Mouse (Mus musculus) forebrain, embryonic 13.5 days (tissue): ENCODE data around the gene Gps2. TPM values are rescaled to one million over a fixed set of nuclear protein-coding genes. Genes with fewer than 3 reads are reported as not detected.
"Not testable (repeated sequence)": the region's sequence is repeated elsewhere in the genome, so short reads cannot be mapped to it uniquely, and the experiment has no call there.

ENCODE experiments used
- ATAC-seq: fragments of 200-750 bp; cut with Nextera tagmentation; 2 replicates; pipeline ENCODE4 v1.8.0; 2017
- H3K27ac ChIP-seq: fragments of 300-500 bp; sonication (generic); 2 replicates; pipeline ENCODE4 v1.5.1; 2015; ENCODE audit warnings: inconsistent platforms, mild to moderate bottlenecking, moderate library complexity
- H3K27me3 ChIP-seq: fragments of 300-500 bp; sonication (generic); 2 replicates; pipeline ENCODE4 v1.6.1; 2015; ENCODE audit warnings: mild to moderate bottlenecking, inconsistent platforms
- H3K36me3 ChIP-seq: fragments of 300-500 bp; sonication (generic); 2 replicates; pipeline ENCODE4 v1.6.1; 2015; ENCODE audit warnings: mild to moderate bottlenecking, inconsistent platforms; ENCODE audit not compliant: poor library complexity, severe bottlenecking
- H3K4me1 ChIP-seq: fragments of 300-500 bp; sonication (generic); 2 replicates; pipeline ENCODE4 v1.6.1; 2015; ENCODE audit warnings: inconsistent platforms
- H3K4me2 ChIP-seq: fragments of 300-500 bp; sonication (generic); 2 replicates; pipeline ENCODE4 v1.6.1; 2015; ENCODE audit warnings: inconsistent platforms, mild to moderate bottlenecking, moderate library complexity
- H3K4me3 ChIP-seq: fragments of 300-500 bp; sonication (generic); 2 replicates; pipeline ENCODE4 v1.5.1; 2015; ENCODE audit warnings: mild to moderate bottlenecking, inconsistent platforms
- H3K9ac ChIP-seq: fragments of 300-500 bp; sonication (generic); 2 replicates; pipeline ENCODE4 v1.6.1; 2015; ENCODE audit warnings: mild to moderate bottlenecking, inconsistent platforms
- H3K9me3 ChIP-seq: fragments of 300-500 bp; sonication (generic); replicated peaks from 2 replicates; pipeline ENCODE4 v1.6.1; 2016; ENCODE audit warnings: inconsistent platforms
- WGBS: fragments of 180-500 bp; shearing (Covaris S2); methylation state at CpG from one replicate; pipeline ENCODE4 v1.1.7; 2015; 5-methylcytosine and 5-hydroxymethylcytosine counted together
- polyA plus RNA-seq: library from polyadenylated mRNA; unstranded; fragments of >200 nt; fragmentation: Nextera tagmentation; extraction: Ambion mirVana; gene quantifications from 2 replicates; pipeline ENCODE4 v1.2.1, GENCODE M21; 2015

Gps2 gene
- polyA plus RNA-seq, 1 experiment from 2014 or later = 90.1 TPM

DNA sequence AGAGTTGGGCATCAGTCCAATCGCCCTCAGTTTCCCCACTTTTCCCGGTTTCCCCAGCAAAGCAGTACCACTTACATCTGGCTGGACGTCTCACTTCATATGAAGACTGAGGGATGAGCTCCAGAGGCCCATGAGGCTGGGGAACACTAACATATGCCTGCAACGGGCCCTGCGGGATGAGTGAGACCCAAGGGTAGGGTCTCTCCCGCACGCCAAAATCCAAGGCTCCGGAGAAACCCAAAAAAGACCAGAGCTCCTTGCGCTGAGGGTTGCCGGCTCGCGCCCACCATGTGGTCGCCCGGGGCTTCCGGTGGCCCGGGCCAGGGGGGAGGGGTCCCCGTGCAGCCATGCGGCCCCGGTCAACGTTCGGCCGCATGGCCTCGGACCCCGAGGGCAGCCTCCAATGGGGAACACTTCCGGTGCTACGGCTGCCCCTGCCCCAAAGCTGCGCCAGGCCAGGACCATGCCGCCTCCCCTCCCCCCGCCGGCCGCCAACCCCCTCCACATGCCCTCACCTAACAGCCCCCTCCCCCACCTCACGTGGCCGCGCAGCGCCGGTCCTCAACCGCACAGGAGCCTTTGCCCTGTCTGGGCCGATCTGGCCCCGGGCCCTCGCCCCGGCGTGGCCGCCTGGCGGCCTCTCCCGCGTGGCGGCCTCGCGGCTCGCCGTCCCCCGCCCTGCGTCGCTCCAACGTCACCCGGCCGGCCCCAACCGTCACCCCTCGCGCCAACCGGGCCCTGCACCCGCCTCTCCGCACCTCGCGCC, 6.8 kb downstream of the Gps2 start:
- peak overlapping the region; percentile 92 for H3K27ac ChIP-seq
- WGBS = under 1% methylated on average over 64 of the region's 65 CpGs

DNA sequence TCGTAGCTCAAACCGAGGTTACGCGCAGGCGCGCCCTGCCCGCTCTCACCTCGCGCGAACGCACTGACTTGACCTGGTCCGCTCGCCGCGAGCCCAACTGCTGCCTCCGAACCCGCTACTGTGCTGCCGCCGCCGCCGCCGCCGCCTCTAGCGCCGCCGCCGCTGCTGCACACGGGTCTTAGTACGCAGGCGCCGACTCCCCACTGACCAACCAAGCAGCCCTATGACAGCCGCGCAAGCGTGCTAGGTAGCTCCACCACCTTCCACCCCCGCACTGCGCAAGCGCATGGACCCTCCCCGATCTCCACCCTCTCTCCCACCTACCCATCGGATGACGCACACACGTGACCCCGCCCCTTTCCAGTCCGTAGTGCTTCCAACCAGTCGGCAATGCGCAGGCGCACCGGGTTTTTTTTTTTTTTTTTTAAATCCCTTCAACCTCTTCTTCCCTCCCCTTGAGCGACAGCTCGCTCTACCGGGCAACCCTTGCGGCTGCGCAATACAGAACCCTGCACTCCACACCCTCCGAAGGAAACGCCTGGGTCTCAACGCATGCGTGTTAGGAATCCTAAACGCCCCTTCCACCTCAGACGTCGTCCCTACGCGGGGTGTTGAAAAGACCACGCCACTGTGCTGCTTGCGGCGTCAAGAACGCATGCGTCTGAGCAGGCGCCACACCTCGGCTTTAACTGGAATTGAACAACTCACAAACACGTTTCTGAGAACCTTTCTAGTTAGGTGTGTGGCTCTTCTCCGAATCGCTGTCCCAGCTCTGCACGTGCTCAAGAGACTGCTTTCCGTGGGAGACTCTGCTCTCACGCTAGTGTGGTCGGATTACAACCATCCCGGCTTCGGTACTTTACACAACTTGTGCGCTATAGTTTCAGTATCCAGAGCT, 7.7 kb downstream of the Gps2 start, which contains the start of gene Eif5a:
Gene Eif5a (minus strand): TSS at position 845 of the 898 bp plus-strand sequence.
- under 1% methylated on average over 60 of the region's 78 CpGs for WGBS
- peak; percentile 96 for ATAC-seq
- peak within 1 kb of the TSS; percentile 90 for H3K4me2 ChIP-seq
- peak within 1 kb of the TSS; percentile 97 for H3K9ac ChIP-seq
- H3K4me1 ChIP-seq = peaks cover 26% of the 10 kb centered on the region
- no peaks in the 10 kb centered on the region for H3K9me3 ChIP-seq
- H3K36me3 ChIP-seq = peaks cover 29% of the 10 kb centered on the region
- H3K27me3 ChIP-seq = no peaks in the 10 kb centered on the region
- peak within 1 kb of the TSS; percentile 96 for H3K27ac ChIP-seq
- H3K4me3 ChIP-seq = peak within 1 kb of the TSS; percentile 92

More for the DNA sequence above, 6.8 kb downstream of the Gps2 start:
- Histone ChIP-seq H3K27me3 (no peaks in the 10 kb centered on the region), H3K9ac (peak overlapping the region; percentile 97), H3K36me3 (peaks cover 38% of the 10 kb centered on the region), H3K4me3 (peak overlapping the region; percentile 92), H3K4me2 (peak overlapping the region; percentile 90), H3K9me3 (no peaks in the 10 kb centered on the region), H3K4me1 (peaks cover 32% of the 10 kb centered on the region)
- ATAC-seq = no peak; the same call in none of the 2 replicates

DNA sequence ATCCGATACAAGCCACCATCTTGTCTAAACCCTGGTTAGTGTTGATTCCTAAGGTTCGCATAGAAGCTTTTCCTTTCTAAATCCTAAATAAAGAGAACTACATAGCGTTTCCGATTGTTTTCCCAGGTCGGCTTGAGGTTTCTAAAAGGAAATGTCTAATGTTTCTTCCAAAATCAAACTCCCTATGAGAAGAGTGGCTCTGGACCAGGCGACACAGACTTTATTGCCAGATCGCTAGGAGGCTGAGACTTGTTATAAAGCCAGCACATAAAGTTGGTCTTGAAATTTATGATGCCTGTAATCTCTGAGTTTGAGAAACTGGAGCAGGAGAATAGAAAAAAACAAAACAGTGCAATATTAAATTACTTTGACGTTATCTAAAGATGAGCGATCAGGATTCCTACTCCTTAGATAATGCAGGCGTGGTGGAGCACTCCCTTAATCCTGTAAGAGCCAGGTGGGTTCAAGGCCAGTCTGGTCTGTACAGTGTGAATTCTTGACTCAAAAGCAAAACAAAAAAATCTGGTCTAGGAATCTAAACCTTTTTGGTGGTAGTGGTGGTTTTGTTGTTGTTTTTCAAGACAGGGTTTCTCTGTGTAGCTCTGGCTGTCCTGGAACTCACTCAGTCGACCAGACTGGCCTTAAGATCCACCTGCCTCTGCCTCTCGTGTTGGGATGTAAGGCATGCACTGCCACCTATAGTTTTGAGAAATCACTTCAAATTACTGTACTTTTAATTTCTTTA, 8.5 kb downstream of the Gps2 start:
- peak overlapping the region; percentile 96 for H3K27ac ChIP-seq
- peaks cover 26% of the 10 kb centered on the region for H3K4me1 ChIP-seq
- no peaks in the 10 kb centered on the region for H3K27me3 ChIP-seq
- H3K9ac ChIP-seq = peak overlapping the region; percentile 74
- 4% methylated on average over 12 of the region's 12 CpGs for WGBS
- H3K36me3 ChIP-seq = peaks cover 20% of the 10 kb centered on the region
- H3K9me3 ChIP-seq = no peaks in the 10 kb centered on the region
- H3K4me2 ChIP-seq = peak overlapping the region; percentile 90
- no peak for ATAC-seq
- H3K4me3 ChIP-seq = peak overlapping the region; percentile 92

DNA sequence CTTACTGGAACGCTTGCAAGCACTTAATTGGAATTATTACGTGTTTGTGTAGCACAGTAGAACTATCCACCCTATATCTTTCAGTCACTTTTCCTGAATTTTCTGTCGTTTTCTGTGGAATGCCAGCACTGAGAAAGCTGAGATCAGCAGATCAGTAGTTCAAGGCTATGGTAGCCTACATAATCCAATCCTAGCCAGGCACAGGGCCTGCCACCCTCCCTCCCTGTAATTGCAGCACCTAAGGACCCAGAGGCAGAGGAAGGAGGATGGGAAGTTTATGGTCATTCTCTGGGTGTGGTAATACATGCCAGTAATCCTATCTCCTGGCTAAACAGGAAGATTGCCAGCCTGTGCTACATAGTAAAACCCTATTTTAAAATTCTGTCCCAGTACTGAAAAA, 9.1 kb downstream of the Gps2 start:
- Histone ChIP-seq H3K4me1 (peaks cover 26% of the 10 kb centered on the region), H3K27me3 (no peaks in the 10 kb centered on the region), H3K4me3 (no peak overlapping the region), H3K27ac (0 out of 2 replicates have a peak overlapping the region, but pooled peaks have one; percentile 96), H3K9ac (peak overlapping the region; percentile 6; the same call in 1 of the 2 replicates), H3K9me3 (no peaks in the 10 kb centered on the region), H3K4me2 (peak overlapping the region; percentile 90), H3K36me3 (peaks cover 14% of the 10 kb centered on the region)
- WGBS = 71% methylated on average over 3 of the region's 3 CpGs
- no peak for ATAC-seq

DNA sequence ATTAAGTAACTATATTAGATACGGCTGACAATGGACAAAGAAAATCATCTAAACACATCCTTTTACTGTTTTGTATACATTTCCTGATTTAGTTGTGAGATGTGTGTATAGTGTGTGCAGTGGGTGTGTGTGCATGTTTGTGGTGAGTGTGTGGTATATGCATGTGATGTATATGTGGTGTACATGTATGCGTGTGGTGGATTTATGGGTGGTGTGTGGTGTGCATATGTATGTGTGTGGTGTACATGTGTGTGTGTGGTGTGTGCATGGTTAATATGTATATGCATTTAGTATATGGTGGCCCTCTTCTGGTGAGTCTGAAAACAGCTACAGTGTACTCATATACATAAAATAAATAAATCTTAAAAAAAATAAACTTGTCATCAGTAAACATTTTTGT, 13.8 kb downstream of the Gps2 start:
- no peak overlapping the region for H3K4me3 ChIP-seq
- no peak for ATAC-seq
- H3K9me3 ChIP-seq = no peaks in the 10 kb centered on the region
- H3K36me3 ChIP-seq = no peaks in the 10 kb centered on the region
- no peak overlapping the region for H3K27ac ChIP-seq
- H3K4me1 ChIP-seq = peaks cover 4% of the 10 kb centered on the region; the same call in 1 of the 2 replicates
- H3K4me2 ChIP-seq = no peak overlapping the region
- 99% methylated on average over 2 of the region's 2 CpGs for WGBS
- no peaks in the 10 kb centered on the region for H3K27me3 ChIP-seq
- no peak overlapping the region for H3K9ac ChIP-seq

GRCm38 (mm10) chr11:69929712-69930111, 16.0 kb downstream of the Gps2 start:
- H3K4me2 ChIP-seq = no peak overlapping the region
- 88% methylated on average over 4 of the region's 4 CpGs for WGBS
- no peak overlapping the region for H3K9ac ChIP-seq
- no peaks in the 10 kb centered on the region for H3K36me3 ChIP-seq
- 0 out of 2 replicates have a peak, but pooled peaks cover 5% of the 10 kb centered on the region for H3K4me1 ChIP-seq
- ATAC-seq = no peak
- no peak overlapping the region for H3K4me3 ChIP-seq
- no peaks in the 10 kb centered on the region for H3K9me3 ChIP-seq
- H3K27ac ChIP-seq = no peak overlapping the region
- peaks cover 5% of the 10 kb centered on the region; the same call in 1 of the 2 replicates for H3K27me3 ChIP-seq

- not testable (repeated sequence) for ATAC-seq, H3K27me3 ChIP-seq, H3K9me3 ChIP-seq, H3K4me1 ChIP-seq, H3K4me2 ChIP-seq, H3K27ac ChIP-seq, H3K4me3 ChIP-seq, H3K36me3 ChIP-seq, H3K9ac ChIP-seq
- WGBS = 88% methylated on average over 8 of the region's 8 CpGs
Measured at GRCm38 (mm10) chr11:69930176-69930575, 16.5 kb downstream of the Gps2 start.

DNA sequence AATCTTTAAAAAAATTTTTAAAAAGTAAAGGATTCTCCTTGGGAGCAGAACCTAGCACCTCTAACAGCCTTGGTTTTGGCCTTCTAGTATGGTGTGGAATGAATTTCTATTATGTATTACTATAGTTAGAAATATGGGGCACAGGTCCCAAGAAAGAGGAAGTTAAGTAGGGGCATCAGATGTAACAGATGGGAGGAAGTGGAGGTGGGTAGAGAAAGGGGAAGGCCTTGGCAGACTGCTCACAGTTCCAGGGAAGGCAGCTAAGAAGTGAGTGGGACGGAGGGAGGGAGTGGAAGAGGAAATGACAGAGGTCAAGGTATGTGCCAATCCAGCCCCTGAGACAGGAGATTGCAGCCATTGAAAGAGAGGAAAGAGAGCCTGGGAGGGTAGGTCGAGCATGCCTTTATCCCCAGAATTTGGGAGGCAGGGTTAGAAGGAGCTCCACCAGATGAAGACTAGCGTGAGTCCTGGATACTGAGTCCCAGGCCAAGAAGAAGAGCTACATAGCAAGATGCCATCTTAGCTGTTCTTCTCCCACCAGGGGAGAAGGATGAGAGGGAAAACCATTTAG, 17.4 kb downstream of the Gps2 start:
- peaks cover 12% of the 10 kb centered on the region; the same call in 1 of the 2 replicates for H3K27me3 ChIP-seq
- H3K9ac ChIP-seq = no peak overlapping the region
- no peak overlapping the region for H3K4me2 ChIP-seq
- 73% methylated on average over 3 of the region's 3 CpGs for WGBS
- no peak overlapping the region for H3K4me3 ChIP-seq
- H3K36me3 ChIP-seq = no peaks in the 10 kb centered on the region
- H3K9me3 ChIP-seq = no peaks in the 10 kb centered on the region
- no peak overlapping the region for H3K27ac ChIP-seq
- ATAC-seq = no peak
- peaks cover 14% of the 10 kb centered on the region for H3K4me1 ChIP-seq

GRCm38 (mm10) chr11:69931769-69932168, 18.1 kb downstream of the Gps2 start:
- no peak for ATAC-seq
- H3K4me1 ChIP-seq = peaks cover 21% of the 10 kb centered on the region
- no peak overlapping the region for H3K27ac ChIP-seq
- no peak overlapping the region for H3K4me3 ChIP-seq
- no peaks in the 10 kb centered on the region for H3K9me3 ChIP-seq
- peaks cover 19% of the 10 kb centered on the region for H3K27me3 ChIP-seq
- no peak overlapping the region for H3K4me2 ChIP-seq
- 77% methylated on average over 8 of the region's 8 CpGs for WGBS
- H3K36me3 ChIP-seq = no peaks in the 10 kb centered on the region
- no peak overlapping the region for H3K9ac ChIP-seq

DNA sequence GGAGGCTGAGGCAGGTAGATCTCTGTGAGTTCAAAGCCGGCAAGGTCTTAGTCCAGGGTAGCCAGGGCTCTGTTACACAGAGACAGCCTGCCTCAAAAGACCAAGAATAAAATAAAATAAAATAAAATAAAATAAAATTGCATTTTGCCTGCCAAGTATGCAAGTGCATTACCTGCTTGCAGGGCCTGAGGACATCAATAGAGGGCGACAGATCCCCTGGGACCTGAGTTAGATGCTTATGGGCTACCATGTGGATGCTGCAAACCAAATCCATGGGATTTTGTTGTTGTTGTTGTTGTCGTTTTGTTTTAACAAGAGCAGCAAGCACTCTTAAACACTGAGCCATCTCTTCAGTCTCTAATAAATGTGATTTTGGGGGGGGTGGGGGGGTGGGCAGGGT, 18.6 kb downstream of the Gps2 start:
- Histone ChIP-seq H3K4me2 (no peak overlapping the region), H3K4me3 (no peak overlapping the region), H3K9ac (no peak overlapping the region), H3K27me3 (peaks cover 24% of the 10 kb centered on the region), H3K27ac (no peak overlapping the region), H3K36me3 (no peaks in the 10 kb centered on the region), H3K4me1 (peaks cover 25% of the 10 kb centered on the region), H3K9me3 (no peaks in the 10 kb centered on the region)
- 37% methylated on average over 3 of the region's 3 CpGs for WGBS
- ATAC-seq = no peak

- ATAC-seq = no peak
- WGBS = 71% methylated on average over 4 of the region's 4 CpGs
- H3K9ac ChIP-seq = no peak overlapping the region
- no peak overlapping the region for H3K27ac ChIP-seq
- H3K4me1 ChIP-seq = peaks cover 25% of the 10 kb centered on the region
- peaks cover 32% of the 10 kb centered on the region for H3K27me3 ChIP-seq
- no peaks in the 10 kb centered on the region for H3K36me3 ChIP-seq
- no peak overlapping the region for H3K4me3 ChIP-seq
- H3K9me3 ChIP-seq = no peaks in the 10 kb centered on the region
- no peak overlapping the region for H3K4me2 ChIP-seq
Measured at GRCm38 (mm10) chr11:69933066-69933465, 19.4 kb downstream of the Gps2 start.
